Mouse (Mus musculus) CH12F3 (cell line): ENCODE measurements at regions not wholly inside any gene's neighbourhood (a gene's known extent, or its start where the extent isn't known, plus 50 kb on each side); places are given as distances from the start of the nearest gene placed in this dataset.

ENCODE experiments used
- in situ Hi-C: fragments of 300-500 bp; cut with MboI; formaldehyde crosslinking; loops from 2 replicates; pipeline ENCODE4 v1.14.3; 2020; ENCODE audit warnings: low sequenced_read_pairs

- in situ Hi-C loops = loop anchor here (25.0 kb wide), 1 partner anchor 1494 kb away; no protein-coding TSS in a partner anchor
Measured at GRCm38 (mm10) chr12:33692870-33693269, 235.4 kb upstream of the Ferd3l start.

DNA sequence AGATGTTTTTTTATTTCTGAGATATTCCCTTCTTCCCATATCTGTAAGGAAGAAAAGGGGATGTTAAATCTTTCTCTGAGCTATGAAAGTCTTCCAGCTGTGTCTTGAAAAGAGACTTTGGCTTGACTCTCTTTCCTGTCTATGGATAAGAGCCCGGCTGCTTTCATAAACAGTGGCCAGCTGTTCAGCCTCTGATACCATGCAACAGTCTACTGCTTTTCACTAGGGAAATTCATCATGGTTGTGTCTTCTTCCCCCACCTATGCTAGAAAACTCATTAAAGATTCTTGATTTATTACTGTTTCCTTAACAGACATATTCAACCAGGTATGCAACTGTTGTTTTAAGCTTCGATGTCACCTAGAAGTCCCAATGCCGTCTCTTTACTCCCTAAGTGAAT is 213.8 kb upstream of the Ferd3l start:
- in situ Hi-C loops = no loop called here

DNA sequence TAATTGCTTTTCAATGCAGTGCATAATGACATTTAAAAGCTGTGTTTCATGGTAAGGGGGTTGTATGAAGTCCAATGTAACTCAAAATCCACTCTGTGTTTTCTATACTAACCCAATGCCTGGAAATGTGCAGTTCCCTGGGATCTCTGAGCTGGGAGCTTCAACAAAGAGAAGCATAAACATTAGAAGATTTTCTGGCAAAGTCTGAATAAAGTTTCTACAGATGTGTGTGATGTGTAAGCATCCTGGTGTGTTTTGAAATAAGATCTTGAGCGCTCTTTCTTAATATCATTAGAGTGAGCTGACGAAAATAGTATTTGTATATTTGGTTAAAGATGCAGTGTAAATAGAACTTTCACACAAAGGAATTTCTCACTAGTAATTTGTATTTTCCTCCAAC is 212.2 kb upstream of the Ferd3l start:
- in situ Hi-C loops = no loop called here

DNA sequence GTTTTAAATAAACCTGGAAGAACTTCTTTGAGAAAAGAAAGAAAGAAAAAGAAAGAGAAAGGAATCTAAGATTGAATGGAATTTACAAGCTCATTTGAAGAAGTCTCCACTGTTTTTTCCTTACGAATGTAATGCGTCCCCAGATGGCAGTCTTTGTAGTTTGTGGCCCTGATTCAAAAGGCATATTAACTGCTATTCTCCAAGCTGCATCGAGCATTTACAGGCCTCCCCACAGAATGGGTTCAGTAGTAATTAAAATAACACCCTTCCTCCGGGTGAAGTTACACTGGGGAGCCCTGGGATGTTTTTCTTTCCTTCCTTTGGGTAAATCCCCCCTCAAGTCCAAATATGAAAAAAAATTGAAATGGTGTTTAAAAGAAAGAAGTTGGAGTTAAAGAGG is 211.2 kb upstream of the Ferd3l start:
- in situ Hi-C loops = no loop called here

DNA sequence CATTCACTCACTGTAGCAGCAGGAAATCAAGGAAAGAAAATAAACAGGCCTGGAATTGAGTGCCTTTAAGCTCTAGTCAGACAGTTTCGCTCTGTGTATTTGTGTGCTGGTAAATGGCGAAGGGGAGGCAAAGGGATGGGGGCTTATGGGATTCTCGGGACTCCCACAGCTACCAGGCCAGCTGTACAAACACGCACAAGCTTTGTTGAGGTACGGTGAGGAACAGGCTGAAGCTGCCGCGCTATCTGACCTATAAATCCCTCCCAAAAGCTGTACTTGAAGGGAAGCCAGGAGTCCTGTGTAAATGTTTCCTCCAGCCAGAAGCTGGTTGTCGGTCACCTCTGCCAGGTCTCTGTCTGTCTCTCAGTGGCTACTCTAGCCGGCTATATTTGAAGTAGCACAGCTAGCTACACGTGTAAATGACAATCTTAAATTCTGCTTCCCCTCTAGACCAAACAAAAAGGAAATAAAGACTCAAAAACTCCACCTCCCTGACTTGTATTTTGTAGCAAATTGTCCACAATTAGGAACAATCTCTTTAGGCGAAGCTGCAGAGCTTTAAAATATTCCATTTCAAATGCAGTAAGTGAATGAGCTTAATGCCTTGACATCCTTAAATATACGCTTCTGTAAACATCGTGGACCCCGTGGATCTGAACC is 210.5 kb upstream of the Ferd3l start:
- in situ Hi-C loops = no loop called here

DNA sequence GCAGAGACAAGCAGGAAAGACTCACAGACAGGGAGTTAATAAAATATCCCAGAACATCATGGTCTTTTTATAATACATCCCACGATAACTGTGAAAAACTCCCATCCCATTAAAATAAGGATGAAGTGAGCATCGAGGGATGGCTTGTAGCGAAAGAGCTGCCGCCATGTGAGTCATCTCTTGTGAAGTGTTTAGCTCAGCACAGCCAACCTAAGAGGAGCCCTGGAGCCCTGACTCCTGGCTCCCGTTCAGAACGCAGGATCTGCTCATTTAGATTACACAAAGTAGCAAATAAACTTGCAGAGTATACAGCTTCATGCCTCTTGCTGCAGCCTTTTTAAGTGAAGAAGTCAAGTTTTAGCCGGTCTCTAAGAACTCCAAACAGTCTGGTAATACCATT is 209.2 kb upstream of the Ferd3l start:
- in situ Hi-C loops = no loop called here

DNA sequence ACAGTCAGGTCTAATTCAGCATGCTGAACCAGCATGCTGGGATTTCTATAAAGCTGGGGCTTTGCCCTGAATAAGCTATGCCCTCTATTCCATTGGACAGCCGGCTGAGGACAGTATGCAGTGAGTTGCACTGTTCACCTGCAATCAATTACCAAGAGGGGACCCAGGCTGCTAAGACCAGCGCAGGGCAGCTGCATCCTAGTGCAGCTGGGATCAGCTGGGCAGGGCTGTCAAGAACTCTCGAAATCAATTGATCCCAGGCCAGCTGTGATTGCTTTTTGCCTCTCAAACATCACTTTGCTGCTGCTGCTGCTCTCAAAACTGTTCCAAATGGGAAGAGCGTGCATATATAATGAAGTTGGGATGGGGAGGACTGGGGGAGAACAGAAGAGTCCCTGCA is 196.3 kb upstream of the Ferd3l start:
- in situ Hi-C loops = no loop called here

- in situ Hi-C loops = no loop called here
Measured at GRCm38 (mm10) chr12:33775563-33776468, 152.4 kb upstream of the Ferd3l start.

DNA sequence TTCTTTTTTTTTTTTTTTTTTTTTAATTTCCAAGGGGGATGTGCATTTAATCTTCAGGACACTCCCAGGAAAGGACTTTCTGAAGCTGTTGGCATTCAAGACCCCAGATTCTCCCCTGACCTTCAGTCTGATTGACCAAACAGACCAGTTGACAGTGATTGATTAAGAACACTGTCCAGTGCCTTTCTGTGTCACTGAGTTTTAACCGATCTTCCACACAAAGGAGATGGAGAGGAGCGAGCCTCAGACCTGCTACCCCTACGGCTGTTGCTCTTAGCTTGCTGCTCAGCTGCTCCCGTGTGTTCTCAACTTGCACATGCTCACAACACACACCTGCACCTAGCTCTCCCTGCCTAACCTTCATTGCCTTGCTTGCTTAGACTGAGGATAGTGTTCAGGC is 149.7 kb upstream of the Ferd3l start:
- in situ Hi-C loops = no loop called here

DNA sequence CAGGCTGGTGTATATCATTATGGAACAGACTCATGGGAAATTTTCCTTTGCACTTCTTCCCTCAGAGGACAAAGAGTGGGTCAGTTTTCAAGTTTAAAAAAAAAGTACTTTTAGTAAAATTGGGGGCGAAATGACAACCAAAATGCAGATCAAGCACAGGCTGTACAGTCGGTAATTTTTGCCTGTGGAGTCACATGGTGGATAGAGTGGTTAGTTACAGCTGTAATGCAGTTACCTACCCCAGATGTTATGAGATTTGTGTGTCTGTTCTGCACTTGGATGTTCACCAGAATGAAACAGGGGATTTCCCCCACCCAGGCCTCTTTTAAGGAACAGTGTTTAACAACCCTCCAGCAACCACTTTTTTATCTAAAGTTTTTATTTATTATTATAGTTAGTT is 148.3 kb upstream of the Ferd3l start:
- in situ Hi-C loops = no loop called here

GRCm38 (mm10) chr12:33804206-33804791 is 123.9 kb upstream of the Ferd3l start:
- in situ Hi-C loops = no loop called here

DNA sequence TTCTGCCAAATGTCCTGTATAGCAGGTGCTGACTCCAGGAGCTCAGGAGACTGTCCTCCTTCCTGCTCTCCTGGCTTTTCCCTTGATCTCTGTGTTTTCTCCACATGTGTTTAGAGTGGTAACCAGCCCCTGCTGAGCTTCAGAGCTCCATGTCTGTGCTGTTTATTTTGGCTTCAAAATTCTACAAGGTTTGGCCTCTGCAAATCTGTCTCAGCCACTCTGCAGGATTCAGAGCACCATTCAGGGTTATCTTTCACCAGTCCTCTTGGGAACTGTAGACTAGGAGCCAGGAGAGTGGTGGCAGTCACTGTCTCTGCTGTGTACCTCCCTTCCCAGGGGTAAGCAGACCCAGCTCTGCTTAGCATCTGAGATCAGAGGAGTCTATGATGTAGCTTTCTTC is 102.7 kb upstream of the Ferd3l start:
- in situ Hi-C loops = no loop called here

DNA sequence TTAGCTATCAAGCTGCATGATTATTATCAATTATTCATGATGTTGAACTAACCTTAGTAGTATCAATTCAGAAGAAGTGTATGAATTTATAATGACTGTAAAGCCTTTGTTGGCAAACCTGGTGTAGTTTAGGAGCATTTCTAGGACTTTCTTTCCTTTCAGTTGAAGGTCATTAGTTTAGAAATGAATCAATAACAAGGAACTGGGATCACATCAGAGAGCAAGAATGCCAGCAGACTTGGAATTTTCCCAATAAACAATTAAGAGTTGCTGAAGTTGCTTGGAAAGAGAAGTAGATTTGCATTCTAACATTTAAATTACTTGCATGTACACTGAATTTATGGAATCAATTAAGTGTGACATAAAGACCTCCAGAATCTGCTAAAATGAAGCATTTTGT is 79.1 kb upstream of the Ferd3l start:
- in situ Hi-C loops = no loop called here

GRCm38 (mm10) chr12:33851736-33852135 is 76.5 kb upstream of the Ferd3l start:
- in situ Hi-C loops = no loop called here
